Mouse (Mus musculus) thymus, adult 2 months (tissue): Measurements from ENCODE around the gene Gse1.

Experiments used
- CTCF ChIP-seq: fragments of 200-500 bp; IDR thresholded peaks from 2 replicates; pipeline ENCODE4 v1.5.1; 2012; ENCODE audit warnings: mild to moderate bottlenecking, control low read depth, low read length, moderate library complexity, borderline replicate concordance; ENCODE audit not compliant: control insufficient read depth, poor library complexity, insufficient read depth; ENCODE audit errors: extremely low read depth
- POLR2A ChIP-seq: fragments of 200-500 bp; IDR thresholded peaks from 2 replicates; pipeline ENCODE4 v1.6.1; 2012; ENCODE audit warnings: mild to moderate bottlenecking, low read length, control low read depth, moderate library complexity; ENCODE audit not compliant: control insufficient read depth, poor library complexity, insufficient read depth; ENCODE audit errors: extremely low read depth

- TF ChIP-seq POLR2A (no peak), CTCF (0 out of 2 replicates have a peak, but pooled peaks have one; percentile 2)
These were observed 79.3 kb downstream of the Gse1 start for GRCm38 (mm10) chr8:120307528-120307927.
